Mouse (Mus musculus): ENCODE data around the gene Gcc2.
A peak's percentile ranks its signal among the peaks of the same experiment; 100 is the strongest.
"Not testable (repeated sequence)": the region's sequence is repeated elsewhere in the genome, so short reads cannot be mapped to it uniquely, and the experiment has no call there.

The Gcc2 gene

DNA sequence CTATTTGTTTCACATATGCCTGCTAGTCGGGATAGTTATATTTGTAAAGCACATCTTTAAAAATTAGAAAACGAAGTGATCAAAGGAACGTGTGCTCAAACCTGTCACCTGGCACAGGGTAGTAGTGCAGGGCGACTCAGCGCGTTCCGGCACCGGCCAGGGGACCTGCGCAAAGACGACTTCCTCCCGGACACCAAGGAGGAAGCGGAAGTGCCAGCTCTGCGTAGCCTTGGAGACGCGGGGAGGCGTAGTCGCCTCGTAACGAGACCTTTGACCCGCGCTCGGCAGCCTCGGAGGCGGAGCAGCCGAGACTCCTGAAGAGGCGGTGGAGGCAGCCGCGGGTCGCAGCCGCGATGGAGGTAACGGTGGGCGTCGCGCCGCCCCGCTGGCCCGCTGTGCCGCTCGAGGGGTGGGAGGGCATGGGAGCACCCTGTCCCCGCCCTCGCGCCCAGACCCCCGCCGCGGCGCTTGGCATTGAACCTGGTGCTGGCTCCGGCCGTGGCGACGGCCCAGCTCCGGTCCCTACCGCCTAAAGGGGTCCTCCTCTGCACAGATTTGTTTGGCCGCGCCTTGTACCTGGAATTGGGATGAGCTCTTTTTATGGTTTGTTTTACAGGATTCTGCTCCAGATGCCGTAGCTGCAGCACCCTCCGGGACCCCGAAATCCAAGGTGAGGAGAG lies at the start of gene Gcc2:
TSS of gene Gcc2 (plus strand) at position 285 of the 680 bp plus-strand sequence.
- DNase-seq = peak; percentile 88

DNA sequence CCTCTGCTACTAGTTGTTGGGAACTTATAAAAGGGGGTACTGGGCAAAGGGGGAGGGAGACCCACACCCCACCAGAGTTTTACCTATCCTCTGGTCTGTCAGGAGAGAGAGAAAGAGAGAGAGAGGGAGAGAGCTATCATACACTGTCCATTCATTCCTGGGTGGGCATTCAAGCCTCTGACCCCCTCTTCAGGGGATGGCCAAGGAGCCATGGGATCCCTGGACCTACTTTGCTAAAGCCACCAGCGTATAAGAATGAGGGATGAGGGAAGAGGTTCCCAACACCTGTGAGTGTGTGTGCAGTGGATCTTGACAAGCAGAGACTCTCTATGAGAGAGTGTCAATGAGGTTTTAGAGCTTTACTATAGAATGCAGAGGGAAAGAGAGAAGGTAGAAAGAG lies 49.3 kb upstream of the Gcc2 start:
- DNase-seq = no peak

- DNase-seq = no peak
These were observed 48.5 kb upstream of the Gcc2 start for GRCm38 (mm10) chr10:58206639-58207404.

GRCm38 (mm10) chr10:58209710-58210467 lies 45.4 kb upstream of the Gcc2 start:
- DNase-seq = no peak

GRCm38 (mm10) chr10:58210514-58210913 lies 44.8 kb upstream of the Gcc2 start:
- no peak for DNase-seq

DNA sequence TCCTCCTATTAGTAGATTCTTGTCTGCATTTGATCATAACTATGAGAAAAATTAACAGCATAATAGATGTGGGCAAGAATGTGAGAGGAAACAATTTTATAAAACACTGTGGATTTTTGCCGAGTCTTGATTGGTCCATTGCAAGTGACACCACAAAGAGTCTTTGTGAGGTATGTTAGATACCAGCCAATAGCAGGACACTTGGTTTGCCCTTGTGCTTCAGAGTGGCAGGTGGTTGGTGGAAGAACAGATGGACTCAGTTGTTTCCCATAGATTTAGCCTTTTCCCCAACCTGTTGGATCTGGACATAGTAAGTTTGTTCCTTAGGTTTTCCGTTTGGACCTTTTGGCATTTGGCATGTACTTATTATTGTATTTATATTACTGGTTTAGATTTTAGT lies 44.1 kb upstream of the Gcc2 start:
- DNase-seq = no peak

GRCm38 (mm10) chr10:58212230-58212629 lies 43.1 kb upstream of the Gcc2 start:
- no peak for DNase-seq

GRCm38 (mm10) chr10:58214497-58214896 lies 40.8 kb upstream of the Gcc2 start:
- no peak for DNase-seq

- no peak for DNase-seq
These were observed 40.4 kb upstream of the Gcc2 start for GRCm38 (mm10) chr10:58214934-58215333.

GRCm38 (mm10) chr10:58215353-58215752 lies 39.9 kb upstream of the Gcc2 start:
- DNase-seq = no peak

DNA sequence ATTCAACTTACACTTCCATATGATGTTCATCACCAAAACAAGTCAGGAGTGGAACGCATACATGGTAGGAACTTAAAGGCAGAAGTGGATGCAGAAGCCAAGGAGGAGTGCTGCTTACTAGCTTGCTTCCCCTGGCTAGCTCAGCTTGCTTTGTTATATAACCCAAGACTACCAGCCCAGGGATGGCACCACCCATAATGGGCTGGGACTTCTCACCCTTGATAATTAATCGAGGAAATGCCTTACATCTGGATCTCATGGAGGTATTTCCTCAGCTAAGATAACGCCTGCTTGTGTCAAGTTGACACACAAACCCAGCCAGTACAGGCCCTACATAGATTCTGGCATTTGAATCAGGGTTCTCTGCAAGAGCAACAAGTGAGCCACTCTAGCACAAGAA lies 37.9 kb upstream of the Gcc2 start:
- DNase-seq = no peak

DNA sequence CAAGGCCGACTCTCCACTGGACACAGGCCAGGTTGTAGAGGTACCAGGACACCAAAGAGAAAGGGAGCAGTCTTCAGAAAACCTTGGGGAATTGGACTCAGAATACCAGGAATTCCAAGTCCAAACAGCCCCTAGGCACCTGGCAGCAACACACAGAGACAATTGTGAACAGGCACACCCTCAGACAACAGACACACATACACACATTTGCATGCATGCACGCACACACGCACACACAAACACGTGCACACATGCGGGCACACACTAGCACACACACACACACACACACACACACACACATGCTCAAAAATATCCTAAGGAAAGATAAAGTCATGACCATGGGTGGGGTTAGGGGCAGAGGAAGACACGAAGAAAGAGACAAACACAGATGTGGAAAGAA lies 34.6 kb upstream of the Gcc2 start:
- DNase-seq = no peak

DNA sequence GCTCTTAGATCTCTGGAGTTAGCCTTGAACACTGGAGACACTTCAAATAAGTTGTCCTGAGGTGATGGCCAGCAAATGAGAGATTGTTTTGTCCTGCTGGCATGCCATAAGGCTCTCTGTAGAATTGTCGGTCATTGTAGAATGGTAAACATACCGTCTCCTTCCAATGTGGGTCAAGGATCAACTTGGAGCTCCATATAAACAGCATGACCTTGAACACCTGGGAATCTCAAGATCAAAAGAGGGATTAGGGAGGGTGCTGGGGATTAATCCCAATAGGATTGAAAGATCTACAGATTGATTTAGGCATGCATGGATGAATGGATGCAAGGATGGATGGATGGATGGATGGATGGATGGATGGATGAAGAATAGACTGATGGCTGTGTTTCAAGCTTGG lies 33.7 kb upstream of the Gcc2 start:
- DNase-seq = not testable (repeated sequence)

- DNase-seq = not testable (repeated sequence)
These were observed 32.1 kb upstream of the Gcc2 start for GRCm38 (mm10) chr10:58223161-58223560.

DNA sequence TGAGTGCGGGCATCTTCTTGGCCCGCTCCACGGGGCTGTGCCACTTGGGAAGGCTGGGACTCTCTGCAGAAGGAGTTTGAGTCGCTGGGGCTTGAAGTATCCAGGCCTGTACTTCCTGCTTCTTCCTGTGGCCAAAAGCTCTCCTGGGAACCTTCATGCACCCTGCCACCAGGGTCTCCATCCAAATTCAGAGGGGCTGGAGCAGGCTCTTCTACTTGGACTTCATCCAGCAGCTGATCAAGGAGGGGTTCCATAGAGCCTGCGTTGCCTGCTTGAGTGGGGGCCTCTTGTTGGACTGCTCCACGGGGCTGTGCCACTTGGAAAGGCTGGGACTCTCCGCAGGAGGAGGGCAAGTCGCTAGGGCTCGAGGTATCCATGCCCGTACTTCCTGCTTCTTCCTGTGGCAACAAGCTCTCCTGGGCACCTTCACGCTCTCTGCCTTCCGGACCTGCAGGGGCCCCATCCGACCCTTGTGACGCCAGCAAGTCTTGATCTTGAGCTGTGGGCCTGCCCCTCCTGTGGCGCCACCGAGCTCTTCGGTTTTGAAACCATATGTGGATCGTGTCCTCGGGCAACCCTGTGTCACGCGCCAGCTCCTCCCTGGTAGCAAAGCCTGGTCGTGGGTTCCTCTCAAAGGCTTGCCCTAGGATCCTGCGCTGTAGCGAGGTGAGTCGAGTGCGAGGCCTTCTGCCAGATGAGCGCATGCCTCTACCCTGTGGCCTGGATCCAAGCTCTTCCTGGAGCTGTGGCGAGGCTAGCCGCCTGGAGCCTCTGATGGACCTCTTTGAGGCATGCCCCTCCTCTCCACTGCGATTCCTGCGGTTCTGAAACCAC lies 31.1 kb upstream of the Gcc2 start:
- not testable (repeated sequence) for DNase-seq

DNA sequence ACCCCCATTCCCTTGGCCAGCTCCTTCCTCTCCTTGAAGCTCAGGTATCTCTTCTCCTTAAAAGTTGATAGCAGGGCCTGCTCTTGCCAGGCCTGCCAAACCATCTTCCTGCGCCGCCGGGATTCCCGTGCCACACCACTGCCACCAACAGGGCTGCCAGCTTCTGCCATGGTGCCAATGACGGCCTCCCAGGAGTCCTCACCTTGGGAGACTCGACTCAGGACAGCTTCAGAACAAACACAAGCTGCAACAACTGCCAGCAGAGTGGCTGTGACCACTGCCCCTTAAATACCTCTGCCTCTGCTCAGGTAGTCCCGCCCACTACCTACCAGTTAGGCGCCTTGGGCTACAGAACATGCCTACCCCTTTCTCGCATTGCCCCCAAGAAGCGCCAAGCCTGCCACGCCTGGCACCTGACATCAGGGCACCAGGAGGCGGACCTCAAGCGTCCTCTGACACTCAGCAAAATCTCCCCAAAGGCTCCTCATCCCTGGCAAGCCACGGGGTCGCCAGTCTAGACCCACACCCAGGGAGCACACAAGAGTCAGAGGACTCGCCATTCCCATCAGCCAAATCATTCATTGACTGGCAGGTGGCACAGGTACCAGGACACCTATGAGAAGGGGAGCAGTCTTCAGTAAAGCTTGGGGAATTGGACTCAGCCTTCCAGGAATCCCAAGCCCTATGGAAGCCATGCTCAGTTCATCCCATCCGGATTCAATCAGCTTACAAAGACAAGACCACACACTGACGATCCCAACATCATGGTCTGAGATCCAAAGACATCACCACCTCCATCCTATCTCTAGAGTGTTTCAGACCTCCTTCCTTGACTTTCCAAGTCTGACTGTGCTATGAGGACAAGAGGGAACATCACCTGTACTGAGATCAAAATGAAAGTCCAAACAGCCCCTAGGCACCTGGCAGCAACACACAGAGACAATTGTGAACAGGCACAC lies 30.2 kb upstream of the Gcc2 start, which contains the start of gene AW822073:
TSS of gene AW822073 (minus strand) at position 104 of the 959 bp plus-strand sequence.
- DNase-seq = not testable (repeated sequence)

DNA sequence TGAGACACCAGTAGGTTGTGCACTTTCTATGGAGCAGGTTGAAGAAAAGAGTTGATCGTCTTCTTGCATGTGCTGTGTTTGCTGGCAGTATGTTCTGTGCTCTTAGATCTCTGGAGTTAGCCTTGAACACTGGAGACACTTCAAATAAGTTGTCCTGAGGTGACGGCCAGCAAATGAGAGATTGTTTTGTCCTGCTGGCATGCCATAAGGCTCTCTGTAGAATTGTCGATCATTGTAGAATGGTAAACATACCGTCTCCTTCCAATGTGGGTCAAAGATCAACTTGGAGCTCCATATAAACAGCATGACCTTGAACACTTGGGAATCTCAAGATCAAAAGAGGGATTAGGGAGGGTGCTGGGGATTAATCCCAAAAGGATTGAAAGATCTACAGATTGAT lies 28.9 kb upstream of the Gcc2 start:
- DNase-seq = not testable (repeated sequence)

DNA sequence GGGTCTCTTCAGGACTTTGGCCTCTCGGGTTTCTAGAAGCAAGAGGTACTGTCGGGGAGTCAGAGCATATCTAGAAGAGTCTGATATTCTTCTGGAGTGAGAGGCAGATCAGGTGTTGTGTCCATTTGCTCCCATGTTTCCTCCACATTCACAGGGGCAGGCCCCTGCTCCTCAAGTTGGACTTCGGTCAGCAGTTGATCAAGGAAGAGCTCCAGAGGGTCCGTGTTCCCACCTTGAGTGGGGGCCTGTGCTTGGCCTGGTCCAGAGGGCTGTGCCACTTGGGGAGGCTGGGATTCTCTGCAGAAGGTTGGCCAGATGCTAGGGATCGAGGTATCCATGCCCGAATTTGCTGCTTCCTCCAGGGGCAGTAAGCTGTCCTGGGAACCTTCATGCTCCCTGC lies 27.5 kb upstream of the Gcc2 start:
- DNase-seq = not testable (repeated sequence)

GRCm38 (mm10) chr10:58230021-58230420 lies 25.3 kb upstream of the Gcc2 start:
- DNase-seq = not testable (repeated sequence)

DNA sequence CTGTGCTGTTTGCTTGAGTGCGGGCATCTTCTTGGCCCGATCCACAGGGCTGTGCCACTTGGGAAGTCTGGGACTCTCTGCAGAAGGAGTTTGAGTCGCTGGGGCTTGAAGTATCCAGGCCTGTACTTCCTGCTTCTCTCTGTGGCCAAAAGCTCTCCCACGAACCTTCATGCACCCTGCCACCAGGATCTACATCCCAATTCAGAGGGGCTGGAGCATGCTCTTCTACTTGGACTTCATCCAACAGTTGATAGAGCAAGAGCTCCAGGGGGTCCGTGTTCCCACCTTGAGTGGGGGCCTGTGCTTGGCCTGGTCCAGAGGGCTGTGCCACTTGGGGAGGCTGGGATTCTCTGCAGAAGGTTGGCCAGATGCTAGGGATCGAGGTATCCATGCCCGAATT lies 24.2 kb upstream of the Gcc2 start:
- DNase-seq = not testable (repeated sequence)
